Mouse (Mus musculus) liver, adult 2 months (tissue): ENCODE data around the gene Cdkl2.

Experiments
- CTCF ChIP-seq: fragments of 200-500 bp; IDR thresholded peaks from 2 replicates; pipeline ENCODE4 v1.5.1; 2011; ENCODE audit warnings: low read depth, low read length, control low read depth
- POLR2A ChIP-seq: fragments of 200-500 bp; IDR thresholded peaks from 2 replicates; pipeline ENCODE4 v1.6.1; 2011; ENCODE audit warnings: low read length, control low read depth; ENCODE audit not compliant: insufficient read depth; ENCODE audit errors: extremely low read depth

DNA sequence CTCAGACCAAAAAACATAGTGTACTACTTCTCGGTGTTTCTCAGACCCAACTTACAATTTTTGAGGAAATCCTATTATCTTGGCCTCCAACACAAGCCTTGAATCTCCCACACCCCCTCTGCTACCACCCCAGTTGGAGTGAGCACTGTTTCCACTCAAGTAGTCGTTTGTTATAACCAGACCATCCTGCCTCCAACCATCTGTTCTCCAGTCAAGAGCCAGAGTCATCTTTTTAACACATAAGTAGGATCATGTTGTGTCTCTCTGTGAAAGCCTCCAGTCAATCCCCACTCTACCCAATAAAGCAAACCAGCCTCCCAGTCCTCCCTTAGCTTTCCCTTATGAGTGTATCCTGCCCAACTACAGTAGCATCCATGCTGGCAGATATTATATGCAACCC, 60.2 kb downstream of the Cdkl2 start:
- TF ChIP-seq CTCF, result no peak
- no peak for TF ChIP-seq POLR2A
